Mouse (Mus musculus) kidney, adult 2 months (tissue): ENCODE measurements around the gene 1700003E16Rik.

Experiments
- CTCF ChIP-seq: fragments of 200-500 bp; conservative IDR thresholded peaks from 2 replicates; pipeline ENCODE4 v1.5.1; 2011; ENCODE audit warnings: low read depth, mild to moderate bottlenecking, control low read depth, low read length, moderate library complexity, mixed read lengths; ENCODE audit not compliant: insufficient read depth, insufficient read length
- POLR2A ChIP-seq: fragments of 200-500 bp; IDR thresholded peaks from one replicate; pipeline ENCODE4 v1.6.1; 2011; ENCODE audit warnings: low read depth, low read length, control low read depth

- TF ChIP-seq CTCF (no peak), POLR2A (no peak)
Measured at GRCm38 (mm10) chr6:83138056-83138455, 18.1 kb upstream of the 1700003E16Rik start.
